Mouse (Mus musculus): Measurements from ENCODE around the gene Whamm.

Gene Whamm

DNA sequence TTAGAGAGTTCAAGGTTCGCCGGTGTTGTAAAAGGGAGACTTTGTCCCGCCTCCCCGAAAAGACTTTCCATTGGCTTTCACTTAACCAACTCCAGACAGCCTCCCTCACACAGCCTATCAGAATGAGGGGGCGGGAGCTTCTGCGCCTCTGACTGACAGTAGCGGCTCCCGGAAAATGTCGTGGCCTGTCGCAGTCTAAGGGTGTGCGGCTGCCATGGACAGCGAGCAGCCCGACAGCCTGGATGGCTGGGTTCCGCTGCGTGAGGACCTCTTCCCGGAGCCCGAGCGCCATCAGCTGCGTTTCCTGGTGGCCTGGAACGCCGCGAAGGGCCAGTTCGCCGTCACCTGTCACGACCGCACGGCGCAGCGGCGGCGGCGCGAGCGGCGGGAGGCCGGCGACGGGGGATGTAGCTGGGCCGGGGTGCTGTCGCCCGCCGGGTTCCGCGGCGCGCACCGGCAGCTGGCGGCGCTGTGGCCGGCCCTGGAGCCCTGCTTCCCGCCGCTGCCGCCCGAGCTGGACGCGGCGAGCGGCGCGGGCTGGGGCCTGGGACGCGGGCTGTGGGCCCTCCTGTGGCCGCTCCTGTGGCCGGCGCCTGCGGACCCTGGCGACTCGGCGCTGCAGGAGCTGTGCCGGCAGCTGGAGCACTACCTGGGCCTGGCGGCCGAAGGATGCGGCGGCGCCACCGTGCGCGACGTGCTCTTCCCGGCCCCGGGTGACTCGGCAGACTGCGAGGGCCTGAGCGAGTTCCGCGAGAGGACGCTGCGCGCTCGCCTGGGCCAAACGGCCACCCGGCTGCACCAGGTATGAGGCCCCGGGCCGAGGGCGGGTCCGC is at the start of gene Whamm:
Gene Whamm (plus strand): TSS at position 159 of the 833 bp plus-strand sequence.
- DNase-seq: peak; percentile 94 to 96

DNA sequence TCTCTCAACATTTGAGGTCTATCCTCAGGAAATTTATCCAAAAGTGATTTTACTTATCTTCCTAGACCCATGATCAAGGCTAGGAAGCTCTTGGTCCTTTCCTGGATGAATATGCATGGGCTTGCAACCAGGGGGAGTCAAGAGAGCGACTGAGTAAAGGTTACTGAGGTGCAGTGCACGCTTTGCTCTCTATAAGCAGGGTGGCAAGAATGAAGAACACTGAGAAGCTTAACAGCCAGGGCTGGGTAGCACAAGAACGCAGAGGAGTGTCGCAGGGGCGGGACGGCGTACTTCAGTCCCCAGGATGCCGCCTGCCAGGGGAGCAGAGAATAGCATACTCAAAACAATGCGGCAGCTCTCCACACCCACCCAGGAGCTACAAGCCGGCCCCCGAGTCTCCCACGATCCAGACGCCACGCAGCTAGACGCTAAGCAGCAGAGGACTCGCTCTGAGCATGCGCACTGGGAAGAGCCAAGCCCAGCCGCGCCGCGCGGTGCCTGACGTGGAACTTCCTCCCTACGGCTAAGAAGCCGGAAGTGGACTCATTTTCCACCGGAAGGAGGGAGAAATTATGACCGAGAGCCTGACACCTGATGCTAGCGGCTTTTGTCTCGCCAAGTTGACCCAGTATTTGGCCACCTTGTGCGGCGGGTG is 47.9 kb upstream of the Whamm start:
- peak; percentile 93 to 95 for DNase-seq

DNA sequence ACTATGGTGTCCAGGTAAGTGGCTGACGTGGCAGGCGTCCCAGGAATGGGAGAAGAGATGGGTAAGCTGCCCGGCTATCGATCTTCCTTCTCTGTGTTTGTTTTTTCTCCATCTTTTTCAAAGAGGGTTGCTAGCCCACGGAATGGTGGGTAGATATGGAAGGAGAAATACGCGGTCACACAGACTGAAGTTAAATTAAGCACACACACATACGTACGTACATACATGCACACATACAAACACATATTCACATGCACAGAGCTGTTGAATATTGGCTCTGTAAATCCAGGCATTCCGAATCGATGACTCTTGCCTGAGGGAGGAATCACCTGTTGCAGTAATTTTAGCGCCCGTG is 47.4 kb upstream of the Whamm start:
- no peak for DNase-seq

GRCm38 (mm10) chr7:81528918-81529317 is 42.1 kb upstream of the Whamm start:
- no peak for DNase-seq

DNA sequence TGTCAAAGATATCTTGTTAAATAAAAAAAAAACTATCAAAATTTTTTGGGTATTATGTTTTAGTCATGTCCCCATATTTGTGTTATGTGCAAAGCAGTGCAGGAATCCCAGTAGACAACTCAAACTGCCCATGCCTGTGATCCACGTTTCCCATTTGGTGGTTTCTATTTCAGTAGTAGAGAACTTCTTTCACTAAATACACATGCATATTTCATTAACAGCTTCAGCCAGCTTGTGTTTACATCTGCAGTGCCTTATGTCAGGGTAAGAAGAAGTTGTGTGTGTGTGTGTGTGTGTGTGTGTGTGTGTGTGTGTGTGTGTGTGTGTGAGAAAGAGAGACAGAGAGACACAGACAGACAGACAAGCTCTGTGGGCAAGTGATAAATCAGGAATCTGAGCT is 39.6 kb upstream of the Whamm start:
- DNase-seq: no peak

DNA sequence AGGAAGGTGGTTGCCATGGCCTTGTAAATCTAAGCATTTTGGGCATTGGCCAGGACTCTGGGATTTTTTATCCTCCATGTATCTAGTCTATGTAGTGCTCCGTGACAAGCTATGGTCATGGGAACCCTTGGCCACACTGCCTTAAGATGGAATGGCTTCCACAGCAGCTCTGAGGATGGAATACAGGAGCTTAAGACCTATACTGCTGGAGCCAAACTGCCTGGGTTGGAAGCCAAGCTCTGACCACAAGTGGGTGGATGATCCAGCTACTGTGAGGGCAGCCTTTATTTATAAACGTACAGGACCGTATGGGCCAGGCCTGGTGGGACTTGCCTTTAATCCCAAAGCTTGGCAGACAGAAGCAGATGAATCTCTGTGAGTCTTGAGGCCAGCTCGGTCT is 34.6 kb upstream of the Whamm start:
- DNase-seq: no peak

- peak; percentile 44 to 49 for DNase-seq
These were observed 32.9 kb upstream of the Whamm start for GRCm38 (mm10) chr7:81538070-81538675.

DNA sequence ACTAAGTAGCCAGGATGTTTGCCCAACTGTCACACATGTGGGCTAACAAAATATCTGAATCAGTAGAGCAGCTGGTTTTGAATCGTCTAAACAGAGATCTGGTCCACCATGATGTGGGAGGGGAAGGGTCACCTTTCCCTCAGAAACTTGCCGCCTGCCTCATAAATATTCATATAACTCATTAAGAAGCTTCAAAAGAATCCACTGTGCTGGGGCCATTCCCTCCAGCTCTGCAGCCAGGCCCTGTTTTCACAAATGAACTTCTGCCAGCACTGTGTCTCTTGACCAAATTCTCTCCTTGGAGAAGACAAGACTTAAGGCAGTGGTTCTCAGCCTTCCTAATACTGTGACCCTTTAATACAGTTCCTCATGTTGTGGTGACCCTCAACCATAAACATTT is 31.5 kb upstream of the Whamm start:
- DNase-seq: peak in 1 of 2 experiments; percentile 36

DNA sequence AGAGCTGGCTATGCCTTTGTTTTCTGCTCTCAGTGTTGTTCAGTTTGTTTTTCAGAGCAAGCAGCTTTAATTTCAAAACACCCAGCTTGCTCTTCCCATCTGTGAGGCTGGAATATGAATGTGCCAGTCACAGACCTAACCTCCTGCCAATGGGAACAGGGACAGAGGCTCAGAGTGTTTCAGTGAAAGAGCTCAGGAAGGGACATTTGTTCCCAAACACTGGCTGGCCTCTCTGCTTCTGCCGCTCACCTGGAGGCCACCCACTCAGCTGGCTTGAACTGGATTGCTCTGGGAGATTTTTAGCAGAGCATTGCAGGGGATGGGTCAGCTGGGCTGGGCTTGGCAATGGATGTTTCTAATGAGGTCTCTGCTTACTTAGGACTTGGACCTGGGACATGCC is 30.1 kb upstream of the Whamm start:
- DNase-seq: peak; percentile 36 to 63

DNA sequence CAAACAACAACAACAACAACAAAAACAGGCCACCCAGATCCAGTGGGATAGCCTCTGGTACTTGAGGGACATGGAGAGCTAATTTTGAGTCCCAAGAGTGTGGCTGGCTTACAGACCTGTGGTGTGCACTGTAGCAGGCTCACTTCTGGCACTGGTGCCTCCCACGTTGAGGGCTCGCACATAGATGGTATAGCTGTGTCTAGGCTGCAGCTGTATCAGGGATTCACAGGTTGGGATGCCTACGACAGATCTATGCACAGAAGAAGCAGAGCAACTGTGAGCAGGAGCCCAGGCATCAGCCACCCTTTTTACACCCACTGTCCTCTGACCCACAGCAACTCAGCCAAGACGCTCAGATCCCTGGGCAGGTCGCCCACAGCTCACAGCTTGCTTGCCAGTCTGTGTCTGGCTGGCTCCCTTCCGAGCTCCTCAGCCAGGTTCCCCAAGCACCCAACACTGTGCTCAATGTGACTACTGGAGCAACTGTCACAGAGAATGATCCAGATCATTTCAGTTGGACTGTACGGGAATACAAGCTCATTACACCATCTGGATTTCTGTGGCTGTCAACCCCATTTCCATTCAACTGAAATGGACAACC is 29.0 kb upstream of the Whamm start:
- peak; percentile 89 to 93 for DNase-seq

- DNase-seq: no peak
These were observed 28.1 kb upstream of the Whamm start for GRCm38 (mm10) chr7:81542934-81543333.

- DNase-seq: no peak
These were observed 22.2 kb upstream of the Whamm start for GRCm38 (mm10) chr7:81548864-81549263.

DNA sequence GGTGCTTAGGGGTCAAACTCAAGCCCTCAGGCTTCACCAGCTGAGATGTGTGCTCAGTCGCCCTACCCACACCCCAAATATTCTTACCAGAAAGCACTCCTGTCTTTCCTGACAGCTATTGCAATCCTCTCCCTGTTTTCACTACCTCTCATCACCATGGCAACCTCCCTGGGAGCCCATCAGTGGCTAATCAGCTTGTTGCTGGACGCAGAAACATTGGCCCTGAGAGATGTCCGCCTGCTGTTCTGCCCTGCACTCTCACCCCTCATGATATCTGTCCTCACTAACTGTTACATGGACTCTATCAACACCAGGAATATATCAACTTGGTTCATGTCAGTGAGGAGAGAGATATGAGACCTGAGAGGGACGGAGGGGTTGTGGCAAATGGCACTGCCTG is 17.5 kb upstream of the Whamm start:
- DNase-seq: no peak

GRCm38 (mm10) chr7:81554369-81554768 is 16.7 kb upstream of the Whamm start:
- peak; percentile 73 to 79 for DNase-seq

GRCm38 (mm10) chr7:81556839-81557238 is 14.2 kb upstream of the Whamm start:
- DNase-seq: no peak

GRCm38 (mm10) chr7:81557252-81557984 is 13.6 kb upstream of the Whamm start:
- no peak for DNase-seq

- DNase-seq: no peak
These were observed 13.1 kb upstream of the Whamm start for GRCm38 (mm10) chr7:81557985-81558360.

GRCm38 (mm10) chr7:81559231-81559980 is 11.7 kb upstream of the Whamm start:
- DNase-seq: no peak

DNA sequence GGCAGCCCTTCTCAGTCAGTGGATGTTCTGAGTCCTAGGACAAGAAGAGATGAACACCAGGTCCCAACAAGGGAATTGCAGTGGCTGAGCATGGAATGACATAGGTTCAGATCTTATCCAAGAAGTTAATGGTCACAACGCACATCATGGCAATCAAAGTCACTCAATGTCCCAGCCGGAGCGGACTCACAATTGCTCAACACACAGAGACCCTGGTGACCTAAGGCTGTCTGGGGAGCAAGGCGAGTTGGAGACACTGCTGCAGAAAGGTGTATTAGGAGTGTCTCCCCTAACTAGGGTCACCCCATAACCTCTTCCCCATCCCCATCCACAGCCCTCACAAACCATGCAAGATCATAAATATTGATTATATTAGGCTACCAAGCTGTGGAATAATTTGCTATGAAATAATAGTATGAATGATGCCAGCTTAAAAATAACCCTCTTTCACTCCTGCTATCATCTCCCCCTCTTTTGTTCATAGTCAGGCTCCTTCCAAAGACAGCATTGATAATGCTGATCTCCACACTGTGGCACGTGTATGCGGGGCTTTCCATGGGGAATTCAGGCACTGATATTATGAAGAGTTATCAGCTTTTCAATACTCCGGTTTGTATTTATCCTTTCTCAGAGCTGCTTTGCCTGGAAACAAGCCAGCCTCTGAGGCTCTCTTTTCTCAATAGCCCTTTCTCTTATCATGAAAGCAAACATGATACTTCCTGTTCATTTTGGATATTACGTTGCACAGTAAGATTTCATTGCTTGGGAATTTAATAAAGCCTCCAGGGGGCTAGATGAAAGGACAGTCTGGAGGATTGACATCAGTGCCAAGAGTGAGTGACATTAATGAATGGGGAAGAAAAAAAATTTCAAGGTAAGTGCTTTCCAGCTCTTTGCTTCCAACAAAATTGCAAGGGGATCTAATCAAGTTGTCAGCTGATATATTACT is 10.7 kb upstream of the Whamm start:
- no peak for DNase-seq

GRCm38 (mm10) chr7:81561211-81561610 is 9.9 kb upstream of the Whamm start:
- no peak for DNase-seq

GRCm38 (mm10) chr7:81563506-81564015 is 7.5 kb upstream of the Whamm start:
- no peak for DNase-seq
